Mouse (Mus musculus): Measurements from ENCODE around the gene Scd2. TPM values are rescaled to one million over a fixed set of nuclear protein-coding genes. Genes with fewer than 3 reads are reported as not detected.
"Not testable (repeated sequence)": the region's sequence is repeated elsewhere in the genome, so short reads cannot be mapped to it uniquely, and the experiment has no call there.

The Scd2 gene
- polyA plus RNA-seq, 1 experiment from 2014 or later = 311 TPM

- H3K4me1 ChIP-seq = no peaks in the 10 kb centered on the region; the same call in 1 of the 2 replicates
- 88% methylated on average over 1 of the region's 1 CpGs for WGBS
- H3K9me3 ChIP-seq = no peaks in the 10 kb centered on the region
- H3K4me2 ChIP-seq (replicated peaks) = no peak overlapping the region
- H3K4me3 ChIP-seq = no peak overlapping the region
- ATAC-seq (ENCODE audit: insufficient number of reproducible peaks, insufficient read depth, low FRiP score, low TSS enrichment) = no peak
- H3K9ac ChIP-seq = no peak overlapping the region
- H3K27me3 ChIP-seq = no peaks in the 10 kb centered on the region
- no peaks in the 10 kb centered on the region for H3K36me3 ChIP-seq
- no peak overlapping the region for H3K27ac ChIP-seq
Observed at GRCm38 (mm10) chr19:44275418-44275817, 18.1 kb upstream of the Scd2 start.

GRCm38 (mm10) chr19:44276861-44277260 is 16.6 kb upstream of the Scd2 start:
- no peak overlapping the region for H3K9ac ChIP-seq
- no peak overlapping the region for H3K4me3 ChIP-seq
- no peaks in the 10 kb centered on the region for H3K27me3 ChIP-seq
- H3K4me2 ChIP-seq (replicated peaks) = no peak overlapping the region
- no peak overlapping the region for H3K27ac ChIP-seq
- H3K4me1 ChIP-seq = peaks cover 13% of the 10 kb centered on the region; the same call in 1 of the 2 replicates
- H3K9me3 ChIP-seq = no peaks in the 10 kb centered on the region
- H3K36me3 ChIP-seq = no peaks in the 10 kb centered on the region
- WGBS = 84% methylated on average over 5 of the region's 5 CpGs
- no peak for ATAC-seq (ENCODE audit: insufficient number of reproducible peaks, insufficient read depth, low FRiP score, low TSS enrichment)

GRCm38 (mm10) chr19:44277931-44278330 is 15.5 kb upstream of the Scd2 start:
- H3K4me1 ChIP-seq = peaks cover 23% of the 10 kb centered on the region
- H3K4me3 ChIP-seq = no peak overlapping the region
- no peaks in the 10 kb centered on the region for H3K36me3 ChIP-seq
- no peak overlapping the region for H3K27ac ChIP-seq
- H3K4me2 ChIP-seq (replicated peaks) = no peak overlapping the region
- H3K9me3 ChIP-seq = no peaks in the 10 kb centered on the region
- no peak overlapping the region for H3K9ac ChIP-seq
- no peak for ATAC-seq (ENCODE audit: insufficient number of reproducible peaks, insufficient read depth, low FRiP score, low TSS enrichment)
- no peaks in the 10 kb centered on the region for H3K27me3 ChIP-seq
- 82% methylated on average over 8 of the region's 8 CpGs for WGBS

GRCm38 (mm10) chr19:44280755-44281154 is 12.7 kb upstream of the Scd2 start:
- no peaks in the 10 kb centered on the region for H3K36me3 ChIP-seq
- H3K27ac ChIP-seq = peak overlapping the region; percentile 76
- no peak overlapping the region for H3K9ac ChIP-seq
- H3K4me3 ChIP-seq = no peak overlapping the region
- WGBS = 8% methylated on average over 6 of the region's 6 CpGs
- peaks cover 38% of the 10 kb centered on the region for H3K4me1 ChIP-seq
- no peak overlapping the region for H3K4me2 ChIP-seq (replicated peaks)
- H3K27me3 ChIP-seq = no peaks in the 10 kb centered on the region
- no peak for ATAC-seq (ENCODE audit: insufficient number of reproducible peaks, insufficient read depth, low FRiP score, low TSS enrichment)
- no peaks in the 10 kb centered on the region for H3K9me3 ChIP-seq

GRCm38 (mm10) chr19:44281825-44282447 is 11.5 kb upstream of the Scd2 start:
- WGBS = 35% methylated on average over 1 of the region's 1 CpGs
- not testable (repeated sequence) for H3K9me3 ChIP-seq; ATAC-seq (ENCODE audit: insufficient number of reproducible peaks, insufficient read depth, low FRiP score, low TSS enrichment); H3K36me3 ChIP-seq; H3K9ac ChIP-seq; H3K27me3 ChIP-seq; H3K4me3 ChIP-seq; H3K4me2 ChIP-seq (replicated peaks)
- Histone ChIP-seq H3K4me1 (peaks cover 41% of the 10 kb centered on the region), H3K27ac (peak overlapping the region; percentile 81)

- no peak for ATAC-seq (ENCODE audit: insufficient number of reproducible peaks, insufficient read depth, low FRiP score, low TSS enrichment)
- Histone ChIP-seq H3K27me3 (no peaks in the 10 kb centered on the region), H3K27ac (peak overlapping the region; percentile 99), H3K36me3 (no peaks in the 10 kb centered on the region), H3K9me3 (no peaks in the 10 kb centered on the region), H3K4me3 (no peak overlapping the region), H3K4me2 (replicated peaks) (no peak overlapping the region), H3K9ac (no peak overlapping the region), H3K4me1 (peaks cover 41% of the 10 kb centered on the region)
- WGBS = 32% methylated on average over 9 of the region's 9 CpGs
Observed at GRCm38 (mm10) chr19:44282534-44283156, 10.8 kb upstream of the Scd2 start.

- WGBS = 37% methylated on average over 15 of the region's 15 CpGs
- no peaks in the 10 kb centered on the region for H3K9me3 ChIP-seq
- no peaks in the 10 kb centered on the region for H3K27me3 ChIP-seq
- H3K9ac ChIP-seq = peak overlapping the region; percentile 34; the same call in 1 of the 2 replicates
- ATAC-seq (ENCODE audit: insufficient number of reproducible peaks, insufficient read depth, low FRiP score, low TSS enrichment) = no peak
- no peaks in the 10 kb centered on the region for H3K36me3 ChIP-seq
- H3K4me3 ChIP-seq = peak overlapping the region; percentile 38
- peak overlapping the region; percentile 99 for H3K27ac ChIP-seq
- H3K4me1 ChIP-seq = peaks cover 41% of the 10 kb centered on the region
- peak overlapping the region; percentile 75 for H3K4me2 ChIP-seq (replicated peaks)
Observed at GRCm38 (mm10) chr19:44283157-44284024, 10.1 kb upstream of the Scd2 start.

GRCm38 (mm10) chr19:44284025-44284695 is 9.3 kb upstream of the Scd2 start:
- Histone ChIP-seq H3K36me3 (no peaks in the 10 kb centered on the region), H3K27ac (peak overlapping the region; percentile 99), H3K9me3 (no peaks in the 10 kb centered on the region), H3K4me1 (peaks cover 41% of the 10 kb centered on the region), H3K9ac (peak overlapping the region; percentile 58), H3K4me2 (replicated peaks) (peak overlapping the region; percentile 75), H3K4me3 (peak overlapping the region; percentile 38), H3K27me3 (no peaks in the 10 kb centered on the region)
- WGBS = under 1% methylated on average over 38 of the region's 38 CpGs
- peak; percentile 100 for ATAC-seq (ENCODE audit: insufficient number of reproducible peaks, insufficient read depth, low FRiP score, low TSS enrichment)

GRCm38 (mm10) chr19:44284723-44285122 is 8.8 kb upstream of the Scd2 start:
- WGBS = 3% methylated on average over 11 of the region's 11 CpGs
- Histone ChIP-seq H3K27me3 (no peaks in the 10 kb centered on the region), H3K4me1 (peaks cover 41% of the 10 kb centered on the region), H3K9me3 (no peaks in the 10 kb centered on the region), H3K4me2 (replicated peaks) (peak overlapping the region; percentile 75), H3K9ac (peak overlapping the region; percentile 58), H3K36me3 (no peaks in the 10 kb centered on the region), H3K27ac (peak overlapping the region; percentile 99), H3K4me3 (peak overlapping the region; percentile 38)
- ATAC-seq (ENCODE audit: insufficient number of reproducible peaks, insufficient read depth, low FRiP score, low TSS enrichment) = peak; percentile 22; the same call in 1 of the 2 replicates

GRCm38 (mm10) chr19:44285554-44285953 is 7.9 kb upstream of the Scd2 start:
- no peak for ATAC-seq (ENCODE audit: insufficient number of reproducible peaks, insufficient read depth, low FRiP score, low TSS enrichment)
- H3K27ac ChIP-seq = no peak overlapping the region
- H3K4me2 ChIP-seq (replicated peaks) = no peak overlapping the region
- H3K36me3 ChIP-seq = no peaks in the 10 kb centered on the region
- H3K9me3 ChIP-seq = no peaks in the 10 kb centered on the region
- no peak overlapping the region for H3K9ac ChIP-seq
- no peaks in the 10 kb centered on the region for H3K27me3 ChIP-seq
- H3K4me1 ChIP-seq = peaks cover 40% of the 10 kb centered on the region
- H3K4me3 ChIP-seq = no peak overlapping the region
- WGBS = 94% methylated on average over 8 of the region's 8 CpGs

- H3K27me3 ChIP-seq = no peaks in the 10 kb centered on the region
- WGBS = 58% methylated on average over 2 of the region's 2 CpGs
- no peak overlapping the region for H3K4me2 ChIP-seq (replicated peaks)
- no peak for ATAC-seq (ENCODE audit: insufficient number of reproducible peaks, insufficient read depth, low FRiP score, low TSS enrichment)
- H3K4me3 ChIP-seq = no peak overlapping the region
- peaks cover 34% of the 10 kb centered on the region for H3K4me1 ChIP-seq
- no peak overlapping the region for H3K9ac ChIP-seq
- H3K9me3 ChIP-seq = no peaks in the 10 kb centered on the region
- no peak overlapping the region for H3K27ac ChIP-seq
- no peaks in the 10 kb centered on the region for H3K36me3 ChIP-seq
Observed at GRCm38 (mm10) chr19:44286109-44286508, 7.4 kb upstream of the Scd2 start.

All from embryonic facial prominence, embryonic 12.5 days (tissue).